Comparison of ENCODE assay signal across 8 mouse cellular contexts in genomic region chr4:82504015-82504283, GRCm38 (mm10).
DNase-seq lines count a peak whose midpoint lies in the region; ATAC-seq and TF ChIP-seq lines count a peak whose summit lies in the region.

No protein-coding gene starts in this region.

- peak overlapping the region; percentile 99 for H3K4me3 ChIP-seq in heart, embryonic 12.5 days
- H3K4me3 ChIP-seq in ES-E14 (ENCODE audit: insufficient read depth in 1 of 2, low read depth in 1 of 2, low read length in 2 of 2, poor library complexity in 1 of 2, severe bottlenecking in 1 of 2) = peak overlapping the region; percentile 91 to 92
- H3K4me3 ChIP-seq in hindbrain, embryonic 10.5 days = peak overlapping the region; percentile 79
- H3K4me3 ChIP-seq in midbrain, embryonic 10.5 days = peak overlapping the region; percentile 84

- peak overlapping the region; percentile 100 for H3K9ac ChIP-seq in heart, embryonic 12.5 days
- peak overlapping the region; percentile 88 for H3K9ac ChIP-seq in ES-E14 (ENCODE audit: insufficient read depth, low read depth, low read length, poor library complexity, severe bottlenecking)

- no peaks in the 10 kb centered on the region for H3K27me3 ChIP-seq in heart, embryonic 12.5 days (replicated peaks)
- peaks cover 73% of the 10 kb centered on the region for H3K27me3 ChIP-seq in hindbrain, embryonic 10.5 days (ENCODE audit: insufficient read depth, poor library complexity, severe bottlenecking)
- peaks cover 62% of the 10 kb centered on the region for H3K27me3 ChIP-seq in midbrain, embryonic 10.5 days (ENCODE audit: low read depth, poor library complexity, severe bottlenecking)

- no peaks in the 10 kb centered on the region for H3K9me3 ChIP-seq in heart, embryonic 12.5 days (replicated peaks)
- H3K9me3 ChIP-seq in ES-E14 (ENCODE audit: control insufficient read depth, insufficient read depth, low read depth, low read length) = no peaks in the 10 kb centered on the region
- no peaks in the 10 kb centered on the region for H3K9me3 ChIP-seq in hindbrain, embryonic 10.5 days
- no peaks in the 10 kb centered on the region for H3K9me3 ChIP-seq in midbrain, embryonic 10.5 days (replicated peaks)

- H3K27ac ChIP-seq in heart, embryonic 12.5 days (ENCODE audit: poor library complexity, severe bottlenecking) = peak overlapping the region; percentile 99
- H3K27ac ChIP-seq in ES-E14 (ENCODE audit: insufficient read depth, low read depth, low read length, poor library complexity, severe bottlenecking) = no peak overlapping the region
- peak overlapping the region; percentile 98 for H3K27ac ChIP-seq in hindbrain, embryonic 10.5 days
- H3K27ac ChIP-seq in midbrain, embryonic 10.5 days (replicated peaks) = peak overlapping the region; percentile 99

- DNase-seq in heart, postnatal 14 days = no peak
- DNase-seq in ES-E14 (ENCODE audit: low read depth, low spot score) = no peak
- DNase-seq in hindbrain, embryonic 10.5 days (ENCODE audit: low spot score) = no peak
- no peak for DNase-seq in midbrain, embryonic 10.5 days (ENCODE audit: low spot score)
- DNase-seq in thymus, postnatal 10 days (ENCODE audit: low spot score in 2 of 2) = no peak
- DNase-seq in right cerebral cortex, postnatal 36 days (ENCODE audit: low spot score in 2 of 2) = no peak
- no peak for DNase-seq in left cerebral cortex, postnatal 25 days (ENCODE audit: low spot score in 2 of 2)

- peak overlapping the region; percentile 95 for H3K4me2 ChIP-seq in heart, embryonic 12.5 days

- no peak for ATAC-seq in heart, embryonic 12.5 days (ENCODE audit: insufficient number of reproducible peaks, low FRiP score)

- H3K4me1 ChIP-seq in heart, embryonic 12.5 days (replicated peaks) = peaks cover 31% of the 10 kb centered on the region
- H3K4me1 ChIP-seq in ES-E14 (ENCODE audit: control insufficient read depth in 2 of 2, insufficient read depth in 2 of 2, low read length in 2 of 2, poor library complexity in 1 of 2) = peaks cover 0 to 5% of the 10 kb centered on the region in 2 experiments; a peak in 3 of 4 replicates
- peaks cover 51% of the 10 kb centered on the region for H3K4me1 ChIP-seq in hindbrain, embryonic 10.5 days (replicated peaks)
- H3K4me1 ChIP-seq in midbrain, embryonic 10.5 days = peaks cover 64% of the 10 kb centered on the region

- in situ Hi-C loops in ES-E14 (cut with MboI; ENCODE audit: low sequenced_read_pairs in 2 of 2, unreplicated experiment in 2 of 2) = no loop called here

- 1% methylated on average over 10 of the region's 10 CpGs for WGBS in heart, embryonic 12.5 days
- 2% methylated on average over 10 of the region's 10 CpGs for WGBS in hindbrain, embryonic 10.5 days
- 3% methylated on average over 10 of the region's 10 CpGs for WGBS in midbrain, embryonic 10.5 days

- no peaks in the 10 kb centered on the region for H3K36me3 ChIP-seq in heart, embryonic 12.5 days
- no peaks in the 10 kb centered on the region for H3K36me3 ChIP-seq in ES-E14 (ENCODE audit: control insufficient read depth, insufficient read depth, low read length, poor library complexity, severe bottlenecking)
- no peaks in the 10 kb centered on the region for H3K36me3 ChIP-seq in hindbrain, embryonic 10.5 days
- no peaks in the 10 kb centered on the region for H3K36me3 ChIP-seq in midbrain, embryonic 10.5 days

- intact Hi-C loops in heart, postnatal 14 days (cut with DNase I) = loop anchor here (2.0 to 5.0 kb wide), 4 partner anchors 35 to 437 kb away; no protein-coding TSS in a partner anchor
- intact Hi-C loops in left cerebral cortex, postnatal 25 days (cut with DNase I) = loop anchor here (2.0 to 10.0 kb wide), 4 partner anchors 33 to 939 kb away; no protein-coding TSS in a partner anchor

TF ChIP-seq in ES-E14, 5 proteins besides CTCF, POLR2A, EP300 and RAD21:
- TF ChIP-seq ZC3H11A (IDR thresholded peaks at IDR 0.05; ENCODE audit: borderline replicate concordance, low read depth, low read length) (no peak), HCFC1 (IDR thresholded peaks at IDR 0.05; ENCODE audit: borderline replicate concordance, insufficient read depth, low read length) (no peak), ZNF384 (IDR thresholded peaks at IDR 0.05; ENCODE audit: low read depth, low read length) (no peak), MAFK (IDR thresholded peaks at IDR 0.05; ENCODE audit: insufficient read depth, low read depth, low read length) (no peak), CHD2 (IDR thresholded peaks at IDR 0.05; ENCODE audit: low read depth, low read length) (no peak)
